Mouse (Mus musculus) limb, embryonic 11.5 days (tissue): Measurements from ENCODE around the gene Paqr4. TPM values are rescaled to one million over a fixed set of nuclear protein-coding genes. Genes with fewer than 3 reads are reported as not detected.

Source experiments
- ATAC-seq: fragments of 200-750 bp; cut with Nextera tagmentation; 2 replicates; pipeline ENCODE4 v1.8.0; 2017; ENCODE audit warnings: low read depth; ENCODE audit not compliant: insufficient number of reproducible peaks, low FRiP score, low TSS enrichment
- DNase-seq: peaks from one replicate; pipeline ENCODE4 v3.0.0-alpha.2; 2015; ENCODE audit warnings: low spot score
- H3K27ac ChIP-seq: fragments of 300-500 bp; sonication (generic); replicated peaks from 2 replicates; pipeline ENCODE4 v1.5.1; 2014; ENCODE audit warnings: low read depth, mild to moderate bottlenecking, low read length
- H3K27me3 ChIP-seq: fragments of 300-500 bp; sonication (generic); 2 replicates; pipeline ENCODE4 v1.6.1; 2014; ENCODE audit warnings: mild to moderate bottlenecking, low read length, mixed read lengths; ENCODE audit not compliant: control insufficient read depth, insufficient read depth
- H3K36me3 ChIP-seq: fragments of 300-500 bp; sonication (generic); 2 replicates; pipeline ENCODE4 v1.6.1; 2014; ENCODE audit warnings: mild to moderate bottlenecking, low read length, moderate library complexity, mixed read lengths; ENCODE audit not compliant: control insufficient read depth, insufficient read depth
- H3K4me1 ChIP-seq: fragments of 300-500 bp; sonication (generic); 2 replicates; pipeline ENCODE4 v1.6.1; 2014; ENCODE audit warnings: low read length, mixed read lengths; ENCODE audit not compliant: control insufficient read depth, insufficient read depth
- H3K4me2 ChIP-seq: fragments of 300-500 bp; sonication (generic); 2 replicates; pipeline ENCODE4 v1.6.1; 2014; ENCODE audit warnings: low read depth, mild to moderate bottlenecking, moderate library complexity; ENCODE audit not compliant: severe bottlenecking
- H3K4me3 ChIP-seq: fragments of 300-500 bp; sonication (generic); 2 replicates; pipeline ENCODE4 v1.5.1; 2014; ENCODE audit warnings: low read depth, low read length
- H3K9ac ChIP-seq: fragments of 300-500 bp; sonication (generic); 2 replicates; pipeline ENCODE4 v1.6.1; 2014; ENCODE audit warnings: mild to moderate bottlenecking, low read length
- H3K9me3 ChIP-seq: fragments of 300-500 bp; sonication (generic); 2 replicates; pipeline ENCODE4 v1.6.1; 2016; ENCODE audit warnings: low read length; ENCODE audit not compliant: control insufficient read depth
- WGBS: fragments of 180-500 bp; shearing (Covaris S2); extraction: QIAGEN DNeasy Blood & Tissue Kit; methylation state at CpG from one replicate; pipeline ENCODE4 v1.1.7; 2014; 5-methylcytosine and 5-hydroxymethylcytosine counted together
- polyA plus RNA-seq: library from polyadenylated mRNA; unstranded; fragments of >200 nt; fragmentation: Nextera tagmentation; extraction: Ambion mirVana; gene quantifications from 2 replicates; pipeline ENCODE4 v1.2.1, GENCODE M21; 2014

Gene Paqr4
- polyA plus RNA-seq, 1 experiment from 2014 or later = 7.7 TPM

- no peak overlapping the region for H3K4me3 ChIP-seq
- H3K27me3 ChIP-seq = peaks cover 3% of the 10 kb centered on the region; the same call in 1 of the 2 replicates
- H3K9me3 ChIP-seq = no peaks in the 10 kb centered on the region
- 68% methylated on average over 5 of the region's 7 CpGs for WGBS
- H3K4me1 ChIP-seq = no peaks in the 10 kb centered on the region
- ATAC-seq (0 out of 2 replicates have a peak, but pooled peaks have one; percentile 12), DNase-seq (no peak)
- no peak overlapping the region for H3K27ac ChIP-seq
- no peaks in the 10 kb centered on the region for H3K36me3 ChIP-seq
- no peak overlapping the region for H3K9ac ChIP-seq
- no peak overlapping the region for H3K4me2 ChIP-seq
Observed at GRCm38 (mm10) chr17:23705525-23706104, 35.1 kb downstream of the Paqr4 start.

GRCm38 (mm10) chr17:23704741-23705140 lies 35.9 kb downstream of the Paqr4 start:
- WGBS = 48% methylated on average over 7 of the region's 7 CpGs
- no peaks in the 10 kb centered on the region for H3K9me3 ChIP-seq
- peaks cover under 1% of the 10 kb centered on the region; the same call in 1 of the 2 replicates for H3K4me1 ChIP-seq
- H3K9ac ChIP-seq = no peak overlapping the region
- DNase-seq = no peak
- no peak overlapping the region for H3K4me2 ChIP-seq
- no peak overlapping the region for H3K27ac ChIP-seq
- H3K27me3 ChIP-seq = peaks cover 6% of the 10 kb centered on the region
- H3K36me3 ChIP-seq = no peaks in the 10 kb centered on the region
- H3K4me3 ChIP-seq = no peak overlapping the region
- no peak for ATAC-seq

- H3K27ac ChIP-seq = no peak overlapping the region
- H3K4me1 ChIP-seq = peaks cover 3% of the 10 kb centered on the region; the same call in 1 of the 2 replicates
- no peak overlapping the region for H3K4me3 ChIP-seq
- H3K9me3 ChIP-seq = no peaks in the 10 kb centered on the region
- no peak overlapping the region for H3K9ac ChIP-seq
- no peak for ATAC-seq
- no peak overlapping the region for H3K4me2 ChIP-seq
- WGBS = 88% methylated on average over 9 of the region's 9 CpGs
- DNase-seq = no peak
- H3K27me3 ChIP-seq = peaks cover 18% of the 10 kb centered on the region
- no peaks in the 10 kb centered on the region for H3K36me3 ChIP-seq
Observed at GRCm38 (mm10) chr17:23703301-23703700, 37.4 kb downstream of the Paqr4 start.

- DNase-seq (peak; percentile 89), ATAC-seq (peak; percentile 74)
- H3K4me1 ChIP-seq = peaks cover 9% of the 10 kb centered on the region
- peak overlapping the region; percentile 30; the same call in 1 of the 2 replicates for H3K9ac ChIP-seq
- peak overlapping the region; percentile 100 for H3K4me2 ChIP-seq
- H3K9me3 ChIP-seq = no peaks in the 10 kb centered on the region
- peaks cover 22% of the 10 kb centered on the region for H3K27me3 ChIP-seq
- H3K27ac ChIP-seq = no peak overlapping the region
- no peaks in the 10 kb centered on the region for H3K36me3 ChIP-seq
- WGBS = under 1% methylated on average over 28 of the region's 28 CpGs
- peak overlapping the region; percentile 54 for H3K4me3 ChIP-seq
Observed at GRCm38 (mm10) chr17:23700079-23700478, 40.6 kb downstream of the Paqr4 start.

GRCm38 (mm10) chr17:23699131-23700077 lies 41.3 kb downstream of the Paqr4 start:
- Histone ChIP-seq H3K4me1 (peaks cover 14% of the 10 kb centered on the region), H3K27me3 (peaks cover 22% of the 10 kb centered on the region), H3K9me3 (no peaks in the 10 kb centered on the region), H3K9ac (peak overlapping the region; percentile 30; the same call in 1 of the 2 replicates), H3K27ac (no peak overlapping the region), H3K4me3 (peak overlapping the region; percentile 54), H3K36me3 (no peaks in the 10 kb centered on the region), H3K4me2 (peak overlapping the region; percentile 100)
- ATAC-seq (no peak), DNase-seq (peak; percentile 47)
- under 1% methylated on average over 78 of the region's 101 CpGs for WGBS

GRCm38 (mm10) chr17:23695801-23696200 lies 44.9 kb downstream of the Paqr4 start:
- ATAC-seq (peak; percentile 88), DNase-seq (peak; percentile 64)
- H3K4me3 ChIP-seq = no peak overlapping the region
- no peak overlapping the region for H3K4me2 ChIP-seq
- 4% methylated on average over 3 of the region's 3 CpGs for WGBS
- H3K9me3 ChIP-seq = no peaks in the 10 kb centered on the region
- peaks cover 14% of the 10 kb centered on the region for H3K4me1 ChIP-seq
- H3K9ac ChIP-seq = no peak overlapping the region
- H3K27ac ChIP-seq = no peak overlapping the region
- H3K36me3 ChIP-seq = no peaks in the 10 kb centered on the region
- H3K27me3 ChIP-seq = peaks cover 19% of the 10 kb centered on the region

GRCm38 (mm10) chr17:23694491-23694890 lies 46.2 kb downstream of the Paqr4 start:
- 0 out of 2 replicates have a peak, but pooled peaks have one; percentile 23 for ATAC-seq
- Histone ChIP-seq H3K36me3 (no peaks in the 10 kb centered on the region), H3K9ac (no peak overlapping the region), H3K4me2 (no peak overlapping the region), H3K4me3 (no peak overlapping the region), H3K27ac (no peak overlapping the region), H3K4me1 (peaks cover 11% of the 10 kb centered on the region), H3K27me3 (peaks cover 14% of the 10 kb centered on the region), H3K9me3 (no peaks in the 10 kb centered on the region)
- no peak for DNase-seq
- WGBS = 63% methylated on average over 1 of the region's 1 CpGs
